Mouse (Mus musculus) liver, embryonic 14.5 days (tissue): ENCODE measurements around the gene Dync2h1.

ENCODE experiments used
- CTCF ChIP-seq: IDR thresholded peaks from 2 replicates; pipeline ENCODE4 v1.5.1; 2016; ENCODE audit warnings: antibody characterized with exemption, low read depth, control low read depth
- EP300 ChIP-seq: IDR thresholded peaks from 2 replicates; pipeline ENCODE4 v1.6.1; 2016; ENCODE audit warnings: antibody characterized with exemption, low read depth

DNA sequence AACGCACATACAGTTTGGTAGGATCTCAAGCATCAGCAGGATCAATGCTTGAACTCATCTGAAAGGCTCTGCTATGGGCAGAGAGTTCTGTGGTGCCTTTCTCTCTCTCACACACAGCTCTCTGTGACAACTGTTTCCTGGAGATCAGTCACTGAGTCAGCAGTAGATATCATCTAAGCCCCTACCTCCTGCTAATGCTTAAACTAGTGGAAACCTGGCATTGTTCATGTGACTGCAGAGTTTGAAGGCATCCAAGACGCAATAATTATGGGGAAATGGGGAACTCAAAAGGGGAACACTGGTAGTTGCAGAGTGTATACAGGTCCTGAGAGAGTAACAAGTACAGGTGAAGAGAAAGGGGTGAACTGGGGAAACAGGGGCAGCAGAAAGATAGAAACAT is 109.6 kb downstream of the Dync2h1 start:
- TF ChIP-seq CTCF = no peak
- TF ChIP-seq EP300 = no peak
